Mouse (Mus musculus) olfactory bulb, adult 2 months (tissue): ENCODE measurements around the gene Tshz3.

ENCODE experiments used
- CTCF ChIP-seq: fragments of 200-500 bp; IDR thresholded peaks from 2 replicates; pipeline ENCODE4 v1.5.1; 2012; ENCODE audit warnings: low read depth, mild to moderate bottlenecking, low read length, moderate library complexity; ENCODE audit not compliant: insufficient read depth
- POLR2A ChIP-seq: fragments of 200-500 bp; IDR thresholded peaks from 2 replicates; pipeline ENCODE4 v1.6.1; 2012; ENCODE audit warnings: mild to moderate bottlenecking, low read depth, low read length, moderate library complexity; ENCODE audit not compliant: insufficient read depth

GRCm38 (mm10) chr7:36707266-36707665 is 9.3 kb downstream of the Tshz3 start:
- TF ChIP-seq CTCF: no peak
- TF ChIP-seq POLR2A: no peak
